Mouse (Mus musculus) embryonic facial prominence, embryonic 14.5 days (tissue): ENCODE data around the gene Skida1. TPM values are rescaled to one million over a fixed set of nuclear protein-coding genes. Genes with fewer than 3 reads are reported as not detected.

Experiments
- ATAC-seq: fragments of 200-750 bp; cut with Nextera tagmentation; 2 replicates; pipeline ENCODE4 v1.8.0; 2017; ENCODE audit warnings: low read depth, moderate number of reproducible peaks, moderate TSS enrichment
- DNase-seq: peaks from one replicate; pipeline ENCODE4 v3.0.0-alpha.2; 2015; ENCODE audit warnings: low spot score
- H3K27ac ChIP-seq: fragments of 300-500 bp; sonication (generic); replicated peaks from 2 replicates; pipeline ENCODE4 v1.5.1; 2014; ENCODE audit warnings: low read depth, mild to moderate bottlenecking, low read length, moderate library complexity
- H3K27me3 ChIP-seq: fragments of 300-500 bp; sonication (generic); replicated peaks from 2 replicates; pipeline ENCODE4 v1.6.1; 2014; ENCODE audit warnings: low read length; ENCODE audit not compliant: control insufficient read depth, insufficient read depth
- H3K36me3 ChIP-seq: fragments of 300-500 bp; sonication (generic); 2 replicates; pipeline ENCODE4 v1.6.1; 2014; ENCODE audit warnings: low read length, mixed read lengths; ENCODE audit not compliant: control insufficient read depth, insufficient read depth
- H3K4me1 ChIP-seq: fragments of 300-500 bp; sonication (generic); 2 replicates; pipeline ENCODE4 v1.6.1; 2014; ENCODE audit warnings: antibody characterized with exemption, low read length; ENCODE audit not compliant: control insufficient read depth, insufficient read depth
- H3K4me2 ChIP-seq: fragments of 300-500 bp; sonication (generic); 2 replicates; pipeline ENCODE4 v1.6.1; 2014; ENCODE audit warnings: low read depth, mild to moderate bottlenecking, low read length, moderate library complexity, mixed read lengths
- H3K4me3 ChIP-seq: fragments of 300-500 bp; sonication (generic); 2 replicates; pipeline ENCODE4 v1.5.1; 2014; ENCODE audit warnings: low read depth, mild to moderate bottlenecking, low read length
- H3K9ac ChIP-seq: fragments of 300-500 bp; sonication (generic); 2 replicates; pipeline ENCODE4 v1.6.1; 2014; ENCODE audit warnings: low read depth, mild to moderate bottlenecking, low read length, moderate library complexity, mixed read lengths
- H3K9me3 ChIP-seq: fragments of 300-500 bp; sonication (generic); 2 replicates; pipeline ENCODE4 v1.6.1; 2016; ENCODE audit warnings: low read length; ENCODE audit not compliant: control insufficient read depth
- WGBS: fragments of 180-500 bp; shearing (Covaris S2); extraction: QIAGEN DNeasy Blood & Tissue Kit; methylation state at CpG from one replicate; pipeline ENCODE4 v1.1.7; 2014; 5-methylcytosine and 5-hydroxymethylcytosine counted together
- polyA plus RNA-seq: library from polyadenylated mRNA; unstranded; fragments of >200 nt; fragmentation: Nextera tagmentation; extraction: Ambion mirVana; gene quantifications from 2 replicates; pipeline ENCODE4 v1.2.1, GENCODE M21; 2014

Gene Skida1
- polyA plus RNA-seq, 1 experiment from 2014 or later, result 4.0 TPM

DNA sequence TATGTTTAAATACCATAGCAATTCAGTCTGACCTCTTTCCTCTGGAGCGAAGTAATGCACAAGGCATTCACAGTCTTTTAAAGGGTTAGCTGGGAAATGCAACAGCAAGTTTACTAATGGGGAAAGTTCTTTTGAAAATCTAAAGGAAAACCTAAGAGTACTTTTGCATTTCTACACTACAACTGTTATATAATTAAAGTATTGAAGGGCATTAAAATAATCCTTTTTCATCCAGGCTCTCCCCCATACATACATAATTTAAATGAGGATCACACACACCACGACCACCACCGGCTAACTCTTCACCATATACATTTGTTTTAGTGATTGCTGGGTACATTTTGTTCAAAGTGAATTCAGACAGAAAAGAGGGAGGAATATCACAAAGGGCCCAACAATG is 3.7 kb upstream of the Skida1 start:
- Histone ChIP-seq H3K27ac (no peak overlapping the region), H3K9ac (no peak overlapping the region), H3K36me3 (no peaks in the 10 kb centered on the region), H3K4me3 (no peak overlapping the region), H3K4me1 (peaks cover 38% of the 10 kb centered on the region), H3K27me3 (no peaks in the 10 kb centered on the region), H3K4me2 (no peak overlapping the region), H3K9me3 (no peaks in the 10 kb centered on the region)
- 60% methylated on average over 3 of the region's 3 CpGs for WGBS
- no peak for DNase-seq
- ATAC-seq, result no peak

DNA sequence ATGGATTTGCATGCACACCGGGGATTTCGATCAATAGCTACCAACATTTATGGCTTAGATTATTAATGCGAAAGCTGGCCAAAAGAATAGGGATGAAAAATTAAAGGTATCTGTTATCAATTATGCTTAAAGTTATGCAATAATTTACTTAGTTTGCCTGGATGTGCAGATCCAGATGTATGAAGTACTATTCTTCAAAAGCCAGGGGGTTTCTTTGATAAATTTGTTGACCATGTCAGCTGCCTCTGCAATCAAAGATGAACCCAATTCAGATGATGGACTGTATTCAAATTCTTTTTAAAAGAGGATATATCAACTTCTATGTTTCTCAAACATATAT is 3.0 kb upstream of the Skida1 start:
- peak overlapping the region; percentile 40; the same call in 1 of the 2 replicates for H3K9ac ChIP-seq
- H3K4me2 ChIP-seq, result peak overlapping the region; percentile 89
- H3K36me3 ChIP-seq, result no peaks in the 10 kb centered on the region
- no peak for DNase-seq
- H3K9me3 ChIP-seq, result no peaks in the 10 kb centered on the region
- no peak overlapping the region for H3K27ac ChIP-seq
- peaks cover 38% of the 10 kb centered on the region for H3K4me1 ChIP-seq
- H3K4me3 ChIP-seq, result no peak overlapping the region
- no peak for ATAC-seq
- WGBS, result 46% methylated on average over 3 of the region's 3 CpGs
- no peaks in the 10 kb centered on the region for H3K27me3 ChIP-seq

DNA sequence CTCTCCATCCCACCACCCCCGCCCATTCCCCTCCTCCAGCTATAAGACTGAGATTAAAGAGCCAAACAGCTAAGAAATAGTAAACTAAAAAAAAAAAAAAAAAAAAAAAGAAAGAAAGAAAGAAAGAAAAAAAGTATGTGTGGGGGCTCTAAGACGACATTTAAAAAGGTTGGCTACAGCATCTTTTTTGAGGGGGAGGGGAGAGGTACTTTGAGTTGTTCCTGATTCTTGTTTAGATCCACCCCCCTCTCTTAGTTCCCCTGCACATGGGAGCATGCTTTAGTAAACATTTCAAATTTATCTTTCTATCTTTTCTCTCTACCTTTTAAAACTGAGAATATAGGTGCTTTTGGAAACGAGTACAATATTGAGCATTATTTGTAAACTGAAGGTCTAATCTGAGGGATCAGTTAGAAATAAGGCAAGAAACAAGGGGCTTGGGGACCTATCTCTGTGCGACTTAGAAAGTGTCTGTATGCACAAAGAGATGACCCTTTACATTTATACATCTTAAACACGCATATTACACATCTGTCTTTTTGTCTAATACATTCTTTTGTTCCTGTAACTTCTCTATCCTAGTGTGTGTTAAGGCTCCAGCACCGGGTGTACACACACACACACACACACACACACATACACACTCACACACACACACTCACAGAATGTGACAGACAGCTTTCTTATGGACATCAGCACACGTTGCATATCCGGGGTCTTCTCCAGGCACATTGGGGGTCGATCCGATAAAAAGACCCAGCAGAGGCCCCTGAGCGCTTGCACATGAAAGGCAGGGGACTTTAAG is 2.4 kb upstream of the Skida1 start:
- Histone ChIP-seq H3K9ac (peak overlapping the region; percentile 100), H3K4me1 (peaks cover 38% of the 10 kb centered on the region), H3K4me3 (peak overlapping the region; percentile 91), H3K4me2 (peak overlapping the region; percentile 89), H3K27me3 (no peaks in the 10 kb centered on the region), H3K9me3 (no peaks in the 10 kb centered on the region), H3K27ac (peak overlapping the region; percentile 99), H3K36me3 (no peaks in the 10 kb centered on the region)
- 20% methylated on average over 11 of the region's 11 CpGs for WGBS
- ATAC-seq, result no peak
- DNase-seq, result no peak

DNA sequence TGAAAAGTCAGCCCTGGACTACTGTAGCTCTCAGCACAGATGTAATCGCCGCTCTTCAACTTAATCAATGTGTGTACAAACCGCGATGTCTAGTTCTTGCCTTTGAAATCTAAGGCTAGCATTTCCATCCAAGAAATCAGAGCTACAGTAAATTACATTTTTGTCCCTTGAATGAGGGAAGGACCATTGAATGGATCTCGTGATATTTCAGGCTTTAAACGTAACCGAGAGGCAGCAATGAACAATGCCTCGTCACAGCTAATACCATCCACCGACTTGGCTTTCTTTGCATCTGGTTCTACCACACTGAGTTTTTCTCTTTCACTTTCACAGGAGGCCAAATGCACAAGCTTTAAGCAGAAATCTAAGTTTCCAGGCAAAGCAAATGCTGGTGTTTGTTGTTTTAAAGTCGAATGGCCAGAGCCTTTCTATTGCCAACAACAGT is 1.7 kb upstream of the Skida1 start:
- peak; percentile 79 for DNase-seq
- H3K36me3 ChIP-seq, result no peaks in the 10 kb centered on the region
- peak overlapping the region; percentile 100 for H3K9ac ChIP-seq

DNA sequence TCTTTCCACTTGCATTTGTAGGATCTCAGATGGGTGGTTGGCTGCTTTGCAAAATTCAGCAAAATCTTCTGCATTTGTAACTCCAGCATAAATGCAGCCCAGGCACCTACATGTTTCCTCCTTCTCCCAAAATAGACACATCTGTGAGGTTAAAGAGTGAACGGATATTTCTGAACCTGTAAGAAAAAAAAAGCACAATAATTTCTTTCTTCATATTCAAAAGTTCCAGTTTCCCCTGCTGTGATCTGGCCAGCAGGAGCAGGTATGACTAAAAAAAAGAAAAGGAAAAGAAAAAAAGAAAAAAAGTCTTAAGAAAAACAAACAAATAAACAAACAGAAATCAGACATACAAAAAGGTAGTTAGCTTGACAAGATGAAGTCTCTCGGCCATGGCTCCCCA is 1.2 kb upstream of the Skida1 start:
- H3K4me3 ChIP-seq, result peak overlapping the region; percentile 91
- H3K27ac ChIP-seq, result peak overlapping the region; percentile 99
- H3K36me3 ChIP-seq, result no peaks in the 10 kb centered on the region
- H3K4me1 ChIP-seq, result peaks cover 33% of the 10 kb centered on the region
- H3K9ac ChIP-seq, result peak overlapping the region; percentile 100
- peak overlapping the region; percentile 89 for H3K4me2 ChIP-seq
- ATAC-seq (no peak), DNase-seq (no peak)
- H3K27me3 ChIP-seq, result no peaks in the 10 kb centered on the region
- WGBS, result 8% methylated on average over 2 of the region's 2 CpGs
- no peaks in the 10 kb centered on the region for H3K9me3 ChIP-seq

More for the DNA sequence above, 1.7 kb upstream of the Skida1 start:
- H3K4me1 ChIP-seq, result peaks cover 38% of the 10 kb centered on the region
- H3K27me3 ChIP-seq, result no peaks in the 10 kb centered on the region
- H3K4me2 ChIP-seq, result peak overlapping the region; percentile 89
- H3K9me3 ChIP-seq, result no peaks in the 10 kb centered on the region
- 8% methylated on average over 10 of the region's 10 CpGs for WGBS
- peak overlapping the region; percentile 99 for H3K27ac ChIP-seq
- ATAC-seq, result no peak
- H3K4me3 ChIP-seq, result peak overlapping the region; percentile 91

DNA sequence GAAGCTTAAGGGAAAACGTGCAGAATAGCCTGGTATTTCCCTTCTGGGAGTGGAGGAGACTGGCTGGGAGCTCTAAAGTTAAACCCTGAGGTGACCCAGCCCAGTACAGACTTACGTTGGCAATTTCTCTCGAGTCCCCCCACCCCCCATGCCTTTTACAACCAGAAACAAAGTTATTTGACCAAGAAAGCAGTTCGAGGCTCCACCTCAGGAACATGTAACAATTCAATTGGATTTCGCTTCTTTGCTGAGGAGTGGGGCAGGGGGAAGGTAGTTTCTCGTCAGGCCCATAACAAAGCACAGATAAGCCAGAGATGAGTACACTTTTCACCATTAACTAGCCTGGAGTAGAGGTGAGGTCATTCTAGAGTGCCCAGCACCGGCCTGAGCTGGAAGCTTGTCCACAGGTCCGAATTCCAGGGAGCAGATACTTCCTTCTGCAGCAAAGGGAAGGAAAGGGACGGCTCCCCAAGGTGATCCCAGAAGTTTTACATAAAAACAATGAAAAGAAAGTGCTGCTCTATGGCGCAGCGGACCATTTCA is 499 bp upstream of the Skida1 start:
- peaks cover 30% of the 10 kb centered on the region for H3K4me1 ChIP-seq
- ATAC-seq (no peak), DNase-seq (peak; percentile 77)
- H3K36me3 ChIP-seq, result no peaks in the 10 kb centered on the region
- H3K4me2 ChIP-seq, result peak overlapping the region; percentile 89
- H3K9ac ChIP-seq, result peak overlapping the region; percentile 100
- 5% methylated on average over 11 of the region's 11 CpGs for WGBS
- peak overlapping the region; percentile 99 for H3K27ac ChIP-seq
- H3K27me3 ChIP-seq, result no peaks in the 10 kb centered on the region
- no peaks in the 10 kb centered on the region for H3K9me3 ChIP-seq
- peak overlapping the region; percentile 91 for H3K4me3 ChIP-seq

DNA sequence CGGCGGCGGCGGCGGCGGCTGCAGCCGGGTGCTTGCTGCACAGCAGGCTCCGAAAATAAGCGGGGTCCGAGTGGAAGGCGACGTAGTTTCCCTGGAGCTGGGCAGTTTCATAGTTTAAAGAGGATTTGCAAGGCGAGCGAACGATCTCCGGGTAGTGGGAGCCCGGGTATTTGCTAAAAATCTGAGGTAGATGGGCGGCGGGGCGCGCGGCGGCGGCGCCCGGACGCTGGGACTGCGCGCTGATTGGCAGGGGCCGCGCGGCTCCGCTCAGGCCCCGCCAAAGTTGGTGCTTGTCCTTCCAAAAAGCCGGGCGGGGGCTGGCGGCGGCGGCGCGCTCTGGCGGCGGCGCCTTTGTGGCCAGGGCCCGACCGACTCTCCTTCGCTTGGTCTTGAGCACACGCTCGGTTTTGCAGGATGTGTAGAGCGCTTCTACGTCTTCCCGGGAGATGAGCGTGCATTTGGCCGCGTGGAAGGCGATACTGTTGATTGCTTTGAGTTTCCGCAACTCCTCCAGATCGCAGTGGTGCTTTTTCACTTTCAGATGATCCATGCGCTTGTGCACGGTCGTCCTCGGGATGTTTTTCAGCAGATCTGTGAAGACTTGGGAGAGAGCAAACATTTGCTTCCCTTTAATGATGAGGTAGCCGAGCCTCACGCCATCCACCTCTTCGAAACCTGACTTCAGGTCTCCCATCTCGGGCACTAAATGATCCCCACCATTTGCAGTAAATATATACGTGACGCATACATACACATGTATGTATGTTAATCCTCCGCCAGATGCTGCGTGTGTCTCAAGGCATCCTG is 1.0 kb downstream of the Skida1 start:
- 1% methylated on average over 32 of the region's 70 CpGs for WGBS
- peak; percentile 79 for ATAC-seq
- peaks cover 32% of the 10 kb centered on the region for H3K4me1 ChIP-seq

DNA sequence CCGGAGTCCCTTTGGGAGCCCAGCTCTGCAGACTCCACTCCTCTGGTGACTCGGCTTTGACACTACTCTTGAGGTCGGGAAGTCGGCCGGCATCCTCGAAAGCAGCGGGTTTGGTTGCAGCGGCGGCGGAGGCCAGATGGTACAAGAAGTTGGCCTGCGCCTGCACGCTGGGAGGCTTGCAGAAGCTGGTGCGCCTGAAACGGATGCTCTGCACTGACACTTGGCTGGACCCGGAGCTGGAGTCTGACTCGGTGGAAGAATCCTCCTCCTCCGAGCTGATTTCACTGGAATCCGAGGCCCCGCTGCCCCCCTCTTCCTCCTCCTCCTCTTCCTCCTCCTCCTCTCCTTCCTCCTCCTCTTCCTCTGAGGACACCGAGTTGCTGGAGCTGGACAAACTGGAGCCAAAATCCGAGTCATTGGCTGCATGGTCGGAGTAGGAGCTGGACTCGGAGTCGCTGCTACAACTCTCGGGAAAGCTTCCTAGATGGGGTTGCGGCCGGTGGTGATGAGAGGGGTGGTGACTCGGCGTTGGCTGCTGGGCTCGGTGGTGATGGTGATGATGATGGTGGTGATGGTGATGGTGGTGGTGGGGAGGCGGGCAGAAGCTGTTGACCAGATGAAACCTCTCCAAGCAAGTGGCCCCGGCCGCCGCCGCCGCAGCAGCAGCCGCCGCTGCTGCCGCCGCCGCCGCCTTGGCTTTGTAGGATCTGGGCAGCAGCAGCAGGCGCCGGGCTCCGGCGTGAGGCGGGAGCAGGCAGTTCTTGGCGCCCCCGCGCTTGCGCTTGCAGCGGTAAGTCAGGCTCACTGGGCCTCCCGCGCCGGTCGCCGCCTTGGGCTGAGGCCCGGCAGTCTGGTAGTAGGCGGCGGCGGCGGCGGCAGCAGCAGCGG is 1.8 kb downstream of the Skida1 start:
- Histone ChIP-seq H3K4me2 (peak overlapping the region; percentile 89), H3K9me3 (no peaks in the 10 kb centered on the region), H3K9ac (peak overlapping the region; percentile 100), H3K36me3 (no peaks in the 10 kb centered on the region), H3K27me3 (no peaks in the 10 kb centered on the region), H3K4me1 (peaks cover 36% of the 10 kb centered on the region), H3K27ac (peak overlapping the region; percentile 99), H3K4me3 (peak overlapping the region; percentile 91)
- peak; percentile 68 for DNase-seq
- peak; percentile 17; the same call in 1 of the 2 replicates for ATAC-seq
- WGBS, result under 1% methylated on average over 46 of the region's 64 CpGs

More for the DNA sequence above, 1.0 kb downstream of the Skida1 start:
- no peaks in the 10 kb centered on the region for H3K9me3 ChIP-seq
- peak overlapping the region; percentile 99 for H3K27ac ChIP-seq
- H3K9ac ChIP-seq, result peak overlapping the region; percentile 100
- no peaks in the 10 kb centered on the region for H3K27me3 ChIP-seq
- no peaks in the 10 kb centered on the region for H3K36me3 ChIP-seq
- DNase-seq, result peak; percentile 84
- H3K4me2 ChIP-seq, result peak overlapping the region; percentile 89
- H3K4me3 ChIP-seq, result peak overlapping the region; percentile 91
